Mouse (Mus musculus) liver, postnatal 0 days (tissue): ENCODE results near the gene Syne3. TPM values are rescaled to one million over a fixed set of nuclear protein-coding genes. Genes with fewer than 3 reads are reported as not detected.

Source experiments
- ATAC-seq: fragments of 200-750 bp; cut with Nextera tagmentation; 2 replicates; pipeline ENCODE4 v1.8.0; 2017; ENCODE audit warnings: mild to moderate bottlenecking, moderate library complexity
- DNase-seq: peaks from one replicate; pipeline ENCODE4 v3.0.0-alpha.2; 2016
- H3K27ac ChIP-seq: fragments of 300-500 bp; sonication (generic); 2 replicates; pipeline ENCODE4 v1.5.1; 2014; ENCODE audit warnings: antibody characterized with exemption, moderate library complexity, mild to moderate bottlenecking, low read depth
- H3K27me3 ChIP-seq: fragments of 300-500 bp; sonication (generic); 2 replicates; pipeline ENCODE4 v1.6.1; 2014; ENCODE audit warnings: low read length, control low read depth, mixed read lengths; ENCODE audit not compliant: insufficient read depth
- H3K36me3 ChIP-seq: fragments of 300-500 bp; sonication (generic); replicated peaks from 2 replicates; pipeline ENCODE4 v1.6.1; 2014; ENCODE audit warnings: mild to moderate bottlenecking, control low read depth, low read length, moderate library complexity, mixed read lengths; ENCODE audit not compliant: insufficient read depth
- H3K4me1 ChIP-seq: fragments of 300-500 bp; sonication (generic); 2 replicates; pipeline ENCODE4 v1.6.1; 2014; ENCODE audit warnings: antibody characterized with exemption, mild to moderate bottlenecking, control low read depth; ENCODE audit not compliant: insufficient read depth
- H3K4me2 ChIP-seq: fragments of 300-500 bp; sonication (generic); 2 replicates; pipeline ENCODE4 v1.6.1; 2014; ENCODE audit warnings: low read depth, mild to moderate bottlenecking, low read length, moderate library complexity, mixed read lengths
- H3K4me3 ChIP-seq: fragments of 300-500 bp; sonication (generic); 2 replicates; pipeline ENCODE4 v1.5.1; 2014; ENCODE audit warnings: low read depth, low read length
- H3K9ac ChIP-seq: fragments of 300-500 bp; sonication (generic); replicated peaks from 2 replicates; pipeline ENCODE4 v1.6.1; 2014; ENCODE audit warnings: mild to moderate bottlenecking, moderate library complexity
- H3K9me3 ChIP-seq: fragments of 300-500 bp; sonication (generic); 2 replicates; pipeline ENCODE4 v1.6.1; 2016; ENCODE audit warnings: mild to moderate bottlenecking, control low read depth, low read length, mixed read lengths
- CTCF ChIP-seq: sonication (generic); IDR thresholded peaks from 2 replicates; pipeline ENCODE4 v1.5.1; 2016; ENCODE audit warnings: antibody characterized with exemption, low read depth
- EP300 ChIP-seq: IDR thresholded peaks from 2 replicates; pipeline ENCODE4 v1.6.1; 2016; ENCODE audit warnings: antibody characterized with exemption, low read depth, mild to moderate bottlenecking
- WGBS: fragments of 180-500 bp; shearing (Covaris S2); extraction: QIAGEN DNeasy Blood & Tissue Kit; methylation state at CpG from one replicate; pipeline ENCODE4 v1.1.7; 2014; ENCODE audit not compliant: insufficient replicate concordance; 5-methylcytosine and 5-hydroxymethylcytosine counted together
- polyA plus RNA-seq: library from polyadenylated mRNA; unstranded; fragments of >200 nt; fragmentation: Nextera tagmentation; extraction: Ambion mirVana; gene quantifications from 2 replicates; pipeline ENCODE4 v1.2.1, GENCODE M21; 2015

The Syne3 gene
- polyA plus RNA-seq, 1 experiment from 2014 or later: 2.3 TPM

DNA sequence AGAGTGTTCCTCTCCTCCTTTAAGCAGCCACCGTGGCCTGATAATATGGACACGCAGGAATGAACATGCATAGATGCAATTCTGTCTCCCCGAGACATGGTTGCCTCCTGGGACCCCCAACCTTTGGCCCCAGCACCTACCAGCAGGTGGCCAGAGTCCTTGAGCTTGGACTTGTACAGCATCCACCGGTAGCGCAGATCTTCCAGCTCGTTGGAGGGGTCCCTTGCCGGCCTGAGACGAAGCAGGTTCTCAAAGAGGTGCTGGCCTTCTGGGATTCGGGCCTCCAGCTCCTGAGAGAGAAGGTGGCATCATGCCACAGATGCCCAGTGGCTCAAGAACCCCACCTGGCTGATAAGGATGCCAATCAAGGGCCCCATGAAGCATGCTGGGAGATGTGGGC, 69.1 kb downstream of the Syne3 start:
- H3K9ac ChIP-seq: no peak overlapping the region
- peaks cover 66% of the 10 kb centered on the region for H3K36me3 ChIP-seq
- TF ChIP-seq EP300: no peak
- no peak for TF ChIP-seq CTCF
- H3K4me2 ChIP-seq: no peak overlapping the region
- peaks cover 5% of the 10 kb centered on the region; the same call in 1 of the 2 replicates for H3K9me3 ChIP-seq
- H3K4me1 ChIP-seq: no peaks in the 10 kb centered on the region
- DNase-seq (no peak), ATAC-seq (no peak)
- no peak overlapping the region for H3K4me3 ChIP-seq
- H3K27me3 ChIP-seq: no peaks in the 10 kb centered on the region
- 90% methylated on average over 9 of the region's 9 CpGs for WGBS
- no peak overlapping the region for H3K27ac ChIP-seq

- ATAC-seq (0 out of 2 replicates have a peak, but pooled peaks have one; percentile 5), DNase-seq (no peak)
- WGBS: 43% methylated on average over 4 of the region's 4 CpGs
- no peak for TF ChIP-seq EP300
- no peak for TF ChIP-seq CTCF
- peaks cover 5% of the 10 kb centered on the region; the same call in 1 of the 2 replicates for H3K9me3 ChIP-seq
- no peak overlapping the region for H3K4me2 ChIP-seq
- no peaks in the 10 kb centered on the region for H3K27me3 ChIP-seq
- no peak overlapping the region for H3K9ac ChIP-seq
- H3K4me1 ChIP-seq: no peaks in the 10 kb centered on the region
- peaks cover 66% of the 10 kb centered on the region for H3K36me3 ChIP-seq
- H3K27ac ChIP-seq: no peak overlapping the region
- H3K4me3 ChIP-seq: no peak overlapping the region
These were observed 69.6 kb downstream of the Syne3 start for GRCm38 (mm10) chr12:104940027-104940386.

DNA sequence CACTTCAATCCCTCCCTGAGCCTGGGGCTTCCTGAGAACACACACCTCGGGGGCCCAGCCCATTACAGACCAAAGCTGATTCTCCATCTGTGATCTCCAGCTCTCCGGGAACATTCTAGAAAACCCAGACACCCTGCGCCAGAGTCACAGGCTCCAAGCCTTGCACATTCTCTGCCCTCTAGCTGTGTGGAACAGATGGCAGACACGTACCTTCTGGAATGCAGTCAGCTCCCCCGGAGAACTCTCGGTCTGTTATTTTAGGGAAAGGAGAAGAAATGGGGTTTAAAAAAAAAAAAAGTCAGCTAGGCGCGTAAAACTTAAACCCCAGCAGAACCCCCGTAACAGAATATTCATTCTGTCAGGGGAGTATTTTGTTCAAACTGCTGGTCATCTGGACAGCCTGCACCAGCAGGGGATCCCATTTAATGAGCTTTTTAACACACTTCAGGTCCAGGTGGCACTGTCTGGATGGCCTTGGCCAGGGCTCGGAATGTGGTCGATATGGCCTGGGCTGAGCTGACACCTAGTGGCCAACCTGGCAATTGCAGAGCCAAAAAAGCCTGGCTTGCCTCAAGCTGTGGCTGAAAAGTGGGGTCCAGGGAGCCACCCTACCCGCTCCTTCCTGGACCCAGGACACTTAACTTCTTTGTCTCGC, 70.1 kb downstream of the Syne3 start:
- Histone ChIP-seq H3K9me3 (peaks cover 5% of the 10 kb centered on the region; the same call in 1 of the 2 replicates), H3K4me3 (no peak overlapping the region), H3K4me2 (no peak overlapping the region), H3K4me1 (no peaks in the 10 kb centered on the region), H3K27ac (no peak overlapping the region), H3K27me3 (no peaks in the 10 kb centered on the region), H3K36me3 (peaks cover 61% of the 10 kb centered on the region), H3K9ac (no peak overlapping the region)
- WGBS: 63% methylated on average over 13 of the region's 13 CpGs
- no peak for TF ChIP-seq EP300
- TF ChIP-seq CTCF: peak; percentile 94
- ATAC-seq (peak; percentile 65), DNase-seq (peak; percentile 77)

- 83% methylated on average over 5 of the region's 5 CpGs for WGBS
- Histone ChIP-seq H3K9ac (no peak overlapping the region), H3K4me1 (no peaks in the 10 kb centered on the region), H3K27ac (no peak overlapping the region), H3K4me2 (no peak overlapping the region), H3K27me3 (no peaks in the 10 kb centered on the region), H3K36me3 (peaks cover 56% of the 10 kb centered on the region), H3K9me3 (peaks cover 5% of the 10 kb centered on the region; the same call in 1 of the 2 replicates), H3K4me3 (no peak overlapping the region)
- ATAC-seq: no peak
- DNase-seq: no peak
- no peak for TF ChIP-seq EP300
- TF ChIP-seq CTCF: 0 out of 2 replicates have a peak, but pooled peaks have one; percentile 15
These were observed 70.7 kb downstream of the Syne3 start for GRCm38 (mm10) chr12:104938935-104939334.

- TF ChIP-seq EP300: no peak
- TF ChIP-seq CTCF: peak; percentile 87
- Histone ChIP-seq H3K4me2 (no peak overlapping the region), H3K27me3 (no peaks in the 10 kb centered on the region), H3K4me3 (no peak overlapping the region), H3K36me3 (peaks cover 55% of the 10 kb centered on the region), H3K4me1 (no peaks in the 10 kb centered on the region), H3K9me3 (peaks cover 5% of the 10 kb centered on the region; the same call in 1 of the 2 replicates), H3K9ac (no peak overlapping the region), H3K27ac (no peak overlapping the region)
- 76% methylated on average over 4 of the region's 4 CpGs for WGBS
- DNase-seq: peak; percentile 68
- ATAC-seq: no peak
These were observed 73.4 kb downstream of the Syne3 start for GRCm38 (mm10) chr12:104936223-104936622.

- Histone ChIP-seq H3K9me3 (peaks cover 5% of the 10 kb centered on the region; the same call in 1 of the 2 replicates), H3K4me2 (no peak overlapping the region), H3K4me3 (no peak overlapping the region), H3K27ac (no peak overlapping the region), H3K36me3 (peaks cover 56% of the 10 kb centered on the region), H3K27me3 (no peaks in the 10 kb centered on the region), H3K4me1 (no peaks in the 10 kb centered on the region), H3K9ac (no peak overlapping the region)
- no peak for DNase-seq
- WGBS: 95% methylated on average over 8 of the region's 8 CpGs
- no peak for ATAC-seq
- TF ChIP-seq CTCF: no peak
- TF ChIP-seq EP300: no peak
These were observed 74.5 kb downstream of the Syne3 start for GRCm38 (mm10) chr12:104935144-104935543.
